Mouse (Mus musculus) kidney, embryonic 16.5 days (tissue): Measurements from ENCODE around the gene Gpx3. TPM values are rescaled to one million over a fixed set of nuclear protein-coding genes. Genes with fewer than 3 reads are reported as not detected.

Source experiments
- ATAC-seq: fragments of 200-750 bp; cut with Nextera tagmentation; 2 replicates; pipeline ENCODE4 v1.8.0; 2017; ENCODE audit warnings: moderate TSS enrichment; ENCODE audit not compliant: low FRiP score, low TSS enrichment
- H3K27ac ChIP-seq: fragments of 300-500 bp; sonication (generic); 2 replicates; pipeline ENCODE4 v1.5.1; 2014; ENCODE audit warnings: low read length
- H3K27me3 ChIP-seq: fragments of 300-500 bp; sonication (generic); 2 replicates; pipeline ENCODE4 v1.6.1; 2014; ENCODE audit warnings: low read length, control low read depth, mixed read lengths; ENCODE audit not compliant: insufficient read depth
- H3K36me3 ChIP-seq: fragments of 300-500 bp; sonication (generic); 2 replicates; pipeline ENCODE4 v1.6.1; 2014; ENCODE audit warnings: low read length, control low read depth, mixed read lengths; ENCODE audit not compliant: insufficient read depth
- H3K4me1 ChIP-seq: fragments of 300-500 bp; sonication (generic); 2 replicates; pipeline ENCODE4 v1.6.1; 2014; ENCODE audit warnings: low read length, control low read depth, mixed read lengths; ENCODE audit not compliant: insufficient read depth
- H3K4me2 ChIP-seq: fragments of 300-500 bp; sonication (generic); replicated peaks from 2 replicates; pipeline ENCODE4 v1.6.1; 2014; ENCODE audit warnings: low read depth, low read length
- H3K4me3 ChIP-seq: fragments of 300-500 bp; sonication (generic); 2 replicates; pipeline ENCODE4 v1.5.1; 2014; ENCODE audit warnings: mild to moderate bottlenecking, low read length
- H3K9ac ChIP-seq: fragments of 300-500 bp; sonication (generic); replicated peaks from 2 replicates; pipeline ENCODE4 v1.6.1; 2014; ENCODE audit warnings: low read length
- H3K9me3 ChIP-seq: fragments of 300-500 bp; sonication (generic); 2 replicates; pipeline ENCODE4 v1.6.1; 2016; ENCODE audit warnings: low read length, control low read depth
- WGBS: fragments of 180-500 bp; shearing (Covaris S2); extraction: QIAGEN DNeasy Blood & Tissue Kit; methylation state at CpG from one replicate; pipeline ENCODE4 v1.1.7; 2014; 5-methylcytosine and 5-hydroxymethylcytosine counted together
- polyA plus RNA-seq: library from polyadenylated mRNA; unstranded; fragments of >200 nt; fragmentation: Nextera tagmentation; extraction: Ambion mirVana; gene quantifications from 2 replicates; pipeline ENCODE4 v1.2.1, GENCODE M21; 2015

Gene Gpx3
- polyA plus RNA-seq, 1 experiment from 2014 or later = 297 TPM

DNA sequence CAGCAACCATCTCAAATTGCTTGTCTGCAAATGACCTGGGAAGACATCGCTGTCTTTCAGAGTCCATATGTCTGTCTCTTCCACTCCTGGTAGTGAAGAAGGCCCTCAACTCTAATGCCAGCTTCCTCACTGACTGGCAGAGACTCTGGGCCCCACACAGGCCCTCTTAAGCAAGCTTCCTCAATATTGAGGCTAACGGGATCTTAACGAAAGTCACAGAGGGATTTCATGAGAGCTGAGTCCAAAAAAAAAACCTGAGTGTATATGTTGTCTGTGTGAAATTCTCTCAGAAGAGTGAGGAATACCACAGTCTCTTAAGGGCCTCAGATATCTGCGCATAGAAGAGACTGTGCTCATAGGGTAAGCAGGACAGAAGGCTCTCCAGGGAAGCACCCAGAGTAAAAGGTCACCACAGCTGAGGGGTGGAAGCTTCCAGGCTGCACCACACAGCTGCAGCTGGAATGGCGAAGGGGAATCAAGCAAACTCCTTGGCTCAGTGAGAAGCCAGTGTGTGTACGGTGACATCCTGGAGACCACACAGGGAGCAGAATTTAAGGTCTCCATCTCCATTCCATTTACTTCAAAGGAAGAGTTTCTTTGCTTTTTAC is 18.8 kb downstream of the Gpx3 start:
- Histone ChIP-seq H3K36me3 (peaks cover 56% of the 10 kb centered on the region), H3K4me2 (no peak overlapping the region), H3K4me3 (no peak overlapping the region), H3K9me3 (no peaks in the 10 kb centered on the region; the same call in 1 of the 2 replicates), H3K9ac (no peak overlapping the region), H3K27me3 (no peaks in the 10 kb centered on the region), H3K4me1 (peaks cover 8% of the 10 kb centered on the region), H3K27ac (0 out of 2 replicates have a peak overlapping the region, but pooled peaks have one; percentile 4)
- WGBS = 64% methylated on average over 6 of the region's 6 CpGs
- ATAC-seq = no peak

DNA sequence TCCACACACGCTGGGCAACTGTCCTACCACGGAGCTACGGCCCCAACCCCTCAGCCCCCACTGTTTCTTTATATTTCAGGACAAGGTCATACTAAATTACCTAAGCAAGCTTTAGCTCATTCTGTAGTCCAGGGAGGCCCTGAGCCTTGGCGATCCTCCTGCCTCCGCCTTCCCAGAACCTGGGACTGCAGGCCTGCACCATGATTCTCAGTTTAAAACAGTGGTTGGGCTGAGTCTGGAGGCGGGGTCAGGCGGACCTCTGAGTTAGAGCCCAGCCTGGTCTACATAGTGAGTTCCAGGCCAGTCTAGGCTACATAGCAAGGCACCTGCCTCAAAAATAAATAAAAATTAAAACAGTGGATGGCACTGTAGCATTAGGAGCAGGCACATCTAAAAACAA is 19.5 kb downstream of the Gpx3 start:
- Histone ChIP-seq H3K4me1 (peaks cover 8% of the 10 kb centered on the region), H3K9me3 (no peaks in the 10 kb centered on the region; the same call in 1 of the 2 replicates), H3K27me3 (no peaks in the 10 kb centered on the region), H3K4me3 (no peak overlapping the region), H3K27ac (0 out of 2 replicates have a peak overlapping the region, but pooled peaks have one; percentile 27), H3K36me3 (peaks cover 62% of the 10 kb centered on the region), H3K9ac (no peak overlapping the region), H3K4me2 (no peak overlapping the region)
- ATAC-seq = peak; percentile 52
- 36% methylated on average over 7 of the region's 7 CpGs for WGBS

DNA sequence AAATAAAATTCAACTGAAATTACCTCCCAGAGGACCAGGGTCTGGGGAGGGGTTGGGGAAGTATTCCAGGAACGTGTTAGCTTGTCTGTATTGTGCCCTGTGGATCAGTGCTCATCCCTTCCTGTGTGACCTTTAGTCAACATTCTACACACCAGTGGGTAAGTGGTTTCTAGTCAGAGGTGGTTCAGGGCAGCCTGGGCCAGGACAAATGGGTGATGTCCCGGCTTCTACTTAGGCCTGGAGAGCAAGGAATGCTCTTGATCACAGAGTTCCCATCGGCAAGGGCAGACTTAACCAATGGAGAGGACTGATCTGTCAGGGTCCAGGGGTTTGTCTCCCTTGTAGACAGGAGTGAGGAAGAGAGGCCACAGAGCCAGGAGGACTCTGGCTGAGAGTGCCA is 20.2 kb downstream of the Gpx3 start:
- ATAC-seq = 0 out of 2 replicates have a peak, but pooled peaks have one; percentile 39
- Histone ChIP-seq H3K9ac (no peak overlapping the region), H3K27me3 (no peaks in the 10 kb centered on the region), H3K4me1 (peaks cover 8% of the 10 kb centered on the region), H3K4me3 (no peak overlapping the region), H3K9me3 (no peaks in the 10 kb centered on the region; the same call in 1 of the 2 replicates), H3K4me2 (no peak overlapping the region), H3K36me3 (peaks cover 59% of the 10 kb centered on the region), H3K27ac (no peak overlapping the region)
- 82% methylated on average over 3 of the region's 3 CpGs for whole genome bisulfite sequencing

DNA sequence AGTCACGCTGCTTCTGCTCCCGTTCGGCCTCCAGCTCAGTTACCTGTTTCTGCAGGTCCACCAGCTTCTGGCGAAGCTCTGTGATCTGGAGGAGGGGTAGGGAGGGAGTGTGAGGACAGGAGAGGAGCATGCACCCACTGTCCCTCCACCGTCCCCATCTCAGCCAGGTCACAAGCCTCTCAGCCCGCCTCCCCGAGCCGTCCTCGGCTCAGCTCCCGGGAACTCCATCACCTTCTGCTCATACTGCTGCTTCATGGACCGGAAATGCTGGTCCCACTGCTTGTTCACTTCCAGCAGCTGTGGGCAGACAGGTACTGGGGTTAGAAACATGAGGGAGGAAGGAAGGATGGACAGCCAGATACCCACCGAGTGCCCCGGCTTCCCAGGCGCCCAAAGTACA is 21.9 kb downstream of the Gpx3 start:
- Histone ChIP-seq H3K27me3 (no peaks in the 10 kb centered on the region), H3K36me3 (peaks cover 49% of the 10 kb centered on the region)

DNA sequence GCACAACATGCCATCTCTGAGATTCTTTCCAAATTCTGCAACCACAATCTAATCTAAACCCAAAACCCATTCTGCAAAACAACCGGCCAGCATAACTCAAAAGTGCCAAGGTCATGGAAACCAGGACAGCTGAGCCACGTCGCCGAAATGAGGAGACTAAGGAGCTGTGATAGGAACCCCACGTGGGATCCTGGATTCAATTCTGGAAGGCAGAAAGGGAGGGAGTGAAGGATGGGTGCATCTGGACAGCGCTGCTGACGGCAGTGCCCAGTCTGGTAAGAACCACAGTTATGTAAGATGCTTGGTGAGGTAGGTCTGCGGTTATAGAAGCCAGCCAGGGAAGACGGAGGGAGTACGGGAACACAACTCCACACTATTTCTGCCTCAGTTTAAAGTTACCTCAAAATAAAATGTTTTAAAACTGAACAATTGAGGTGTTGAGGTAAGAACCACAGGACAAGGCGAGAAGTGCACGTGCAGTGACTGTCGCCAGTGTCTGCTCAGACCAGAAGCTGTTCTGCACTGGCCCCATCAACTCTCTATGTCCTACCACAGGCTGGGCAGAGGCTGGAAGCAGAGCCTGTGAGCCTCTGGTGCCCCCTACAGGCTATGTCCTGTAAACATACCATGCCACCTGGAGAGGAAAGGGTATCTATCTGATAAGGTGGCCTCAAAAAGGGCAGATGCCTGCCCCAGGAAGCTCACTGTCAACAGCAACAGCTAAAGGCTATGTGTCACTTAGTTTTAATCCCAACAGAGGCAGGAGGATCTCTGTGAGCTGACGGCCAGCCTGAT is 25.3 kb downstream of the Gpx3 start:
- Histone ChIP-seq H3K4me2 (no peak overlapping the region), H3K9me3 (no peaks in the 10 kb centered on the region), H3K36me3 (peaks cover 36% of the 10 kb centered on the region), H3K4me3 (no peak overlapping the region), H3K4me1 (peaks cover 4% of the 10 kb centered on the region), H3K9ac (no peak overlapping the region), H3K27me3 (no peaks in the 10 kb centered on the region), H3K27ac (no peak overlapping the region)
- ATAC-seq = no peak
- 75% methylated on average over 14 of the region's 14 CpGs for WGBS

More for the DNA sequence above, 21.9 kb downstream of the Gpx3 start:
- no peak overlapping the region for H3K27ac ChIP-seq
- H3K4me2 ChIP-seq = no peak overlapping the region
- no peaks in the 10 kb centered on the region for H3K9me3 ChIP-seq
- no peak overlapping the region for H3K4me3 ChIP-seq
- peaks cover 8% of the 10 kb centered on the region for H3K4me1 ChIP-seq
- H3K9ac ChIP-seq = no peak overlapping the region
- 80% methylated on average over 14 of the region's 14 CpGs for WGBS
- no peak for ATAC-seq

GRCm38 (mm10) chr11:54928219-54928618 is 26.0 kb downstream of the Gpx3 start:
- ATAC-seq = no peak
- Histone ChIP-seq H3K4me1 (peaks cover under 1% of the 10 kb centered on the region; the same call in 1 of the 2 replicates), H3K9ac (no peak overlapping the region), H3K27ac (no peak overlapping the region), H3K4me2 (no peak overlapping the region), H3K4me3 (no peak overlapping the region), H3K9me3 (no peaks in the 10 kb centered on the region), H3K36me3 (peaks cover 34% of the 10 kb centered on the region), H3K27me3 (no peaks in the 10 kb centered on the region)
- 84% methylated on average over 3 of the region's 3 CpGs for WGBS

GRCm38 (mm10) chr11:54928886-54929285 is 26.6 kb downstream of the Gpx3 start:
- H3K27me3 ChIP-seq = no peaks in the 10 kb centered on the region
- no peak overlapping the region for H3K4me3 ChIP-seq
- H3K9me3 ChIP-seq = no peaks in the 10 kb centered on the region
- H3K27ac ChIP-seq = no peak overlapping the region
- no peak overlapping the region for H3K9ac ChIP-seq
- no peak overlapping the region for H3K4me2 ChIP-seq
- ATAC-seq = no peak
- no peaks in the 10 kb centered on the region for H3K4me1 ChIP-seq
- WGBS = 71% methylated on average over 7 of the region's 7 CpGs
- H3K36me3 ChIP-seq = peaks cover 36% of the 10 kb centered on the region

- ATAC-seq = no peak
- H3K36me3 ChIP-seq = peaks cover 36% of the 10 kb centered on the region
- 85% methylated on average over 6 of the region's 6 CpGs for WGBS
These were observed 27.0 kb downstream of the Gpx3 start for GRCm38 (mm10) chr11:54929290-54929689.

GRCm38 (mm10) chr11:54929744-54930143 is 27.5 kb downstream of the Gpx3 start:
- Histone ChIP-seq H3K9me3 (no peaks in the 10 kb centered on the region), H3K27me3 (no peaks in the 10 kb centered on the region), H3K4me2 (no peak overlapping the region), H3K9ac (no peak overlapping the region), H3K4me3 (no peak overlapping the region), H3K36me3 (peaks cover 33% of the 10 kb centered on the region), H3K4me1 (no peaks in the 10 kb centered on the region), H3K27ac (no peak overlapping the region)
- ATAC-seq = no peak
- 89% methylated on average over 8 of the region's 8 CpGs for WGBS

More at GRCm38 (mm10) chr11:54929290-54929689, 27.0 kb downstream of the Gpx3 start:
- H3K27me3 ChIP-seq = no peaks in the 10 kb centered on the region
- H3K9me3 ChIP-seq = no peaks in the 10 kb centered on the region
- H3K4me3 ChIP-seq = no peak overlapping the region
- H3K27ac ChIP-seq = no peak overlapping the region
- H3K9ac ChIP-seq = no peak overlapping the region
- no peak overlapping the region for H3K4me2 ChIP-seq
- no peaks in the 10 kb centered on the region for H3K4me1 ChIP-seq
